Mouse (Mus musculus) thymus, postnatal 14 days (tissue): ENCODE results near the gene Nap1l1.
"Not testable (repeated sequence)": the region's sequence is repeated elsewhere in the genome, so short reads cannot be mapped to it uniquely, and the experiment has no call there.

Source experiments
- DNase-seq: peaks from one replicate; pipeline ENCODE4 v3.0.0; 2021

The Nap1l1 gene

GRCm38 (mm10) chr10:111484079-111484478 lies 11.1 kb downstream of the Nap1l1 start:
- DNase-seq: no peak

GRCm38 (mm10) chr10:111488793-111489192 lies 15.8 kb downstream of the Nap1l1 start:
- DNase-seq: no peak

- DNase-seq: not testable (repeated sequence)
These were observed 17.1 kb downstream of the Nap1l1 start for GRCm38 (mm10) chr10:111490079-111490478.

GRCm38 (mm10) chr10:111495888-111496287 lies 22.9 kb downstream of the Nap1l1 start:
- no peak for DNase-seq

- no peak for DNase-seq
These were observed 26.9 kb downstream of the Nap1l1 start for GRCm38 (mm10) chr10:111499892-111500291.

- peak; percentile 86 for DNase-seq
These were observed 30.0 kb downstream of the Nap1l1 start for GRCm38 (mm10) chr10:111503071-111503470.

- no peak for DNase-seq
These were observed 30.7 kb downstream of the Nap1l1 start for GRCm38 (mm10) chr10:111503716-111504115.

- no peak for DNase-seq
These were observed 31.6 kb downstream of the Nap1l1 start for GRCm38 (mm10) chr10:111504606-111505005.

GRCm38 (mm10) chr10:111505406-111505805 lies 32.4 kb downstream of the Nap1l1 start:
- no peak for DNase-seq

GRCm38 (mm10) chr10:111506101-111506925 lies 33.3 kb downstream of the Nap1l1 start, which contains the start of gene Phlda1:
Phlda1 (plus strand) TSS chr10:111506286.
- DNase-seq: peak; percentile 96

GRCm38 (mm10) chr10:111506926-111507459 lies 34.0 kb downstream of the Nap1l1 start:
- no peak for DNase-seq

GRCm38 (mm10) chr10:111507460-111508211 lies 34.6 kb downstream of the Nap1l1 start:
- peak; percentile 90 for DNase-seq

GRCm38 (mm10) chr10:111508324-111509080 lies 35.5 kb downstream of the Nap1l1 start:
- no peak for DNase-seq

- DNase-seq: peak; percentile 38
These were observed 36.2 kb downstream of the Nap1l1 start for GRCm38 (mm10) chr10:111509103-111509784.

GRCm38 (mm10) chr10:111509981-111510380 lies 37.0 kb downstream of the Nap1l1 start:
- no peak for DNase-seq

GRCm38 (mm10) chr10:111510798-111511197 lies 37.8 kb downstream of the Nap1l1 start:
- peak; percentile 44 for DNase-seq

- no peak for DNase-seq
These were observed 39.1 kb downstream of the Nap1l1 start for GRCm38 (mm10) chr10:111512036-111512568.

- DNase-seq: no peak
These were observed 41.4 kb downstream of the Nap1l1 start for GRCm38 (mm10) chr10:111514282-111514885.

GRCm38 (mm10) chr10:111515071-111516010 lies 42.3 kb downstream of the Nap1l1 start:
- peak; percentile 30 for DNase-seq

GRCm38 (mm10) chr10:111516172-111516588 lies 43.2 kb downstream of the Nap1l1 start:
- DNase-seq: peak; percentile 61
